Mouse (Mus musculus): ENCODE results near the gene Bloc1s6. TPM values are rescaled to one million over a fixed set of nuclear protein-coding genes. Genes with fewer than 3 reads are reported as not detected.

Bloc1s6 gene
- total RNA-seq (2021): 10 to 100 TPM; 19.5 to 24.8 TPM
- long read RNA-seq, experiment 1, transcript Bloc1s6-201 (5 exons, 3,484 nt): major isoform, 23 of 34 reads
- long read RNA-seq, experiment 1, partial matches to known transcripts: 5 of 34 reads
- long read RNA-seq, experiment 1, other reads (novel, unspliced or antisense): 3 of 34 reads
- long read RNA-seq, experiment 2, transcript Bloc1s6-206 (5 exons, 2,088 nt): minor isoform, 6 of 44 reads
- long read RNA-seq, experiment 2, transcript Bloc1s6-201 (5 exons, 3,484 nt): major isoform, 34 of 44 reads
- long read RNA-seq, experiment 2, partial matches to known transcripts: 0 of 44 reads
- long read RNA-seq, experiment 2, other reads (novel, unspliced or antisense): 4 of 44 reads

DNA sequence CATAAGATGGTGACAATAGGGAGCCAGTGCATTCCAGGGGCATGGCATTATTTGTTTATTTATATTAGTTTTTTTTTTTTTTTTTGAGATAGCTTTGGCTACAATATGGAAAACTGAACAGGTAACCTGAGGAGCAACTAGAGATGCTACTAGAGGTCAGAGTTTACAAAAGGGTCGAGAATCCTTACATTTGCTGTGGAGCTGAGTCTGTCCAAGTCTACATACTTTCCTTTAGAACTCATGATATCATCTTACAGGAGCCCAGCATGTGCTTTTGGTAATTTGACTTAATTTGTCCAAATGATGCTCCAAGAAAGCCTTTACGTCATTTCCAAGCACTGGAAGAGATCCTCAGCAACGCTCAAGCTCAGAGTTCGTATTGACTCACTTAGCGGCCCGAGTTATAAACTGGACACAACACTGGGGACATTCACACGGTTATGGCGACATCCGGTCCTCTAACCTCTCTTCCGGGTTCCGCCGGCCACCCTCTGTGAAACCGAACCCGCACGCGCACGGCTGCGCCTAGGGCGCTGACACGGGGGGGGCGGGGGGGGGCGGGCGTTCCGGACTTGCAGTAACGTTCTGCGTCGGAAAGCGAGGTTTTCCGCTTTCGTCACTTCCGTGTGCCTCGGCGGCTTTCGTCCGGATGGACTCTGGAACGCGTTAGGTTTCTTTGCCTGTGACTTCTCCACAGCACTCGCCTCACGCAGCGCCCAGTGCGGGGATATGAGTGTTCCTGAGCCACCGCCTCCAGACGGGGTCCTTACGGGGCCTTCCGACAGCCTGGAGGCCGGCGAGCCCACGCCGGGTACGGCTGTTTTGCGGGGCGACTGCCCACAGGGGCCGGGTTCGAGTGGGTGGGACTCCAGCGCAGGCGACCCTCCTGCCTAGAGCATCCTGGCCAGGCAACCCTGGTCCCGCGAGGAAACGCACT is at the start of gene Bloc1s6:
Gene Bloc1s6, plus strand, starts transcription at position 610 of the 937 bp plus-strand sequence.
- TF ChIP-seq CTCF (conservative IDR thresholded peaks at IDR 0.05): no peak
- peak; percentile 90 to 93 for DNase-seq (ENCODE audit: low spot score in 2 of 2)
- peak within 1 kb of the TSS; percentile 75 for H3K4me3 ChIP-seq
- H3K27ac ChIP-seq: peak within 1 kb of the TSS; percentile 98

DNA sequence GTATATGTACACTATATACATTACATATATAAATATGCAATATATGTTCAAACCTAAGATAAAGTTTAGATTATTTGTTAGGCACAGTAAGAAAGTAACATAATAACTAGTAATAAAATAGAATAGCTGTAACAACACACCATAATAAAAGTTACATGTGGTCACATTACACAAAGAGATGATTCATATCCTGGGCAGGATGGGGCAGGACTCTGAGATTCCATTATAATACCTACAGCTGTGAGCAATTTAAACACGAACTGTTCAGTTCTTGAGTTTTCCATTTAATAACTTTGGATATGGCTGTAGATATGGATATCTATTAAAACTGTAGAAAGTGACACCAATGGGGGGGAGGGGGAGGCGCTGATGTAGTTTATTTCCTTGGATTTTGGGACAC is 40.8 kb upstream of the Bloc1s6 start:
- no peak for TF ChIP-seq CTCF (conservative IDR thresholded peaks at IDR 0.05)

DNA sequence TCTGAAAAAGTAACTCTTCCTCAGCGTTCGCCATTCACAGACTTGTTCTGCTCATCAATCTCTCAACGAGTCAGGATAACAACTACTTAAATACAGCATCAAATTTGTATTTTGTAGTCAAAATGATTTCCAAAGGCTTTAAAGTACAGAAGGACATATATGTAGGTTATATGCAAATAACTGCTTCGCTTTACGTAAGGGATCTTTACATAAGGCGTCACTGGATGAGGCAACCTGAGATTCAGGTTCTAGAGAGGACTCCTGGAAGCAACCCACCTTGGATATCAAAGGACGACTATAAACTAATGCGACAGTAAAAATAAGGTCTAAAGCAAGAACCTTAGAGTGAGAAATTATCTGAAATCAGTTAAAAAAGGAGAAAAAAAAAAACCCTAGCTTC is 37.3 kb upstream of the Bloc1s6 start:
- H3K4me3 ChIP-seq: peak overlapping the region; percentile 79
- H3K27ac ChIP-seq: no peak overlapping the region
- TF ChIP-seq CTCF (conservative IDR thresholded peaks at IDR 0.05): no peak
- DNase-seq (ENCODE audit: low spot score in 2 of 2): no peak

More for the DNA sequence above, 40.8 kb upstream of the Bloc1s6 start:
- H3K27ac ChIP-seq: no peak overlapping the region
- no peak overlapping the region for H3K4me3 ChIP-seq
- DNase-seq (ENCODE audit: low spot score in 2 of 2): no peak

DNA sequence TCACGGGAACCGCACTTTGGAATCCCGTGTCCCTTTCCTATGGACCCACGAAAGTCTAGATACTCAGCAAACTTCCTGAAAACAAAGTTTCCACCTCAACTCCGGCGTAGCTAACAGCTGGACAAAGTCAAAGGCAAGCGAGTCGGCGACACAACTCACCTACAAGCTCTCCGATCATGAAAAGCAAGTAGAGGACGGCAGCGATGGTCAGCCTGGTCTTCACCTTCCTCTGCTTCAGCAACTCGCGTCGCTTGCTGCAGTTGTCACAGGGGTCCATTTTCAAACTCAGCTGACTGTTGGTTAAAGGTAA is 36.5 kb upstream of the Bloc1s6 start:
- no peak for DNase-seq (ENCODE audit: low spot score in 2 of 2)
- Histone ChIP-seq H3K4me3 (peak overlapping the region; percentile 79), H3K27ac (peak overlapping the region; percentile 88)
- no peak for TF ChIP-seq CTCF (conservative IDR thresholded peaks at IDR 0.05)

DNA sequence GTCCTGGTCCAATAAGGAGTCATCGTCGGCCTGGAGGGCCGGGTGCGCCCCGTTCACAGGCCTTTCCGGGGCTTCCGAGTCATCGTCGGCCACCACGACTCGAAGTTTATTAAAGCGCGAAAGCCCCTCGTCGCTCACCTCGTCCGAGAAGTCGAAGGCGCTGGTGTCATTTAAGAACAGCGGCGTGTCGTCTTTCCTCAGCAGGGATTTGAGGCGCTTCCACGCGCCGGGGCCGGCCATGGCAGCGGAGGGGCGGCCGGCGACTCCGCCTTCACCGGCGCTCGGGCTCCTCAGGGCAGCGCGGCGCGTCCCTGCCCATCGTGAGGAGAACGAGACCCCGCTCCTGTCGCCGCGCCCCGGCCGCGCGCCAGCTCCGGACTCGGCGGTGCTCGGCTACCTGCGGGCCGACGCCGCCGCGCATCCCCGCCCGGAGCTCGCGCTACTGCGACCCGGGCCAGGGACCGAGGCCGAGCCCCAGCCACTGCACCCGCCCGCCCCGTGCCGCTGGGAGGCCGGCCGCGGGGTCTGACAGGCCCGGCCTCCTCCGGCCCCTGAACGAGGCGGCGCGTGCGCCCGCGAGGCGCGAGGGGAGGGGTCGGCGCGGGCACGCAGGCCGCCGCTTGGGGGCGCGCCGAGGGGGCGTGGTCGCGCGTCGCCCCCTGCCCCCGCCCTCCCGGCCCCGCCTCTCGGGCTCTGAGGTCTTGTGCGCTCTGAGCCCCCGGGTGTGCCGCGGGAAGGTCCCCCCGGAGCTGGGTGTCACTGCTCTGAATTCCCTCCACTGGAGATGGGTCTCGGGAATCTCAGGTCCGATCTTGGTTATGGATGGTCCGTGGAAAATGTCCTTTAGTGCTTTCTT is 35.9 kb upstream of the Bloc1s6 start, which contains the start of gene Slc30a4:
Gene Slc30a4, minus strand, starts transcription at position 483 of the 856 bp plus-strand sequence.
- DNase-seq (ENCODE audit: low spot score in 2 of 2): peak; percentile 52 to 73
- H3K4me3 ChIP-seq: peak within 1 kb of the TSS; percentile 79
- no peak; the same call in 1 of the 2 replicates for TF ChIP-seq CTCF (conservative IDR thresholded peaks at IDR 0.05)

GRCm38 (mm10) chr2:122704572-122704971 is 33.7 kb upstream of the Bloc1s6 start:
- TF ChIP-seq CTCF (conservative IDR thresholded peaks at IDR 0.05): no peak
- DNase-seq (ENCODE audit: low spot score in 2 of 2): no peak
- no peak overlapping the region for H3K4me3 ChIP-seq
- H3K27ac ChIP-seq: peak overlapping the region; percentile 43; the same call in 1 of the 2 replicates

More for the DNA sequence above, 35.9 kb upstream of the Bloc1s6 start, which contains the start of gene Slc30a4:
- peak within 1 kb of the TSS; percentile 88 for H3K27ac ChIP-seq

DNA sequence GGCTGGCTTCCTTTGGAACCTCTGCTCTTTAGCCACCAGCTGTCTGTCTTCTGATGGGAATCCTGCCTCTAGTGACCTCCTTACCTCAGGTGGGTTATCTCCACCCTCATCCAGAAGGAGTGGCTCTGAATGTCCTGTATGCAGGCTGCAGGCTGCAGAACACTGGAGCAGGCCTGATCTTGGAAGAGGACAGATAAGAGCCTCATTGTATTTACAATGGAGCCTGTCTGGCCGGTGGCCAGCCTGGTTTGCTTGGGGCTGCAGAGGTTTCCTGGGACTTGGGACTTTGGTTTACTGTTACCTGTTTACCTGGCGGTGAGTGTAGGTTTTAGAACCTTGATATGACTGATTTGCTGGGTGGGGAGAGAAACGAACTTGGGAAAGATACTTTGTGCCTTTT is 30.2 kb upstream of the Bloc1s6 start:
- H3K27ac ChIP-seq: no peak overlapping the region
- no peak for TF ChIP-seq CTCF (conservative IDR thresholded peaks at IDR 0.05)
- no peak overlapping the region for H3K4me3 ChIP-seq
- no peak for DNase-seq (ENCODE audit: low spot score in 2 of 2)

GRCm38 (mm10) chr2:122709156-122709555 is 29.1 kb upstream of the Bloc1s6 start:
- no peak overlapping the region for H3K27ac ChIP-seq
- no peak for DNase-seq (ENCODE audit: low spot score in 2 of 2)
- no peak for TF ChIP-seq CTCF (conservative IDR thresholded peaks at IDR 0.05)
- no peak overlapping the region for H3K4me3 ChIP-seq

- TF ChIP-seq CTCF (conservative IDR thresholded peaks at IDR 0.05): no peak
- H3K27ac ChIP-seq: no peak overlapping the region
- H3K4me3 ChIP-seq: no peak overlapping the region
- DNase-seq (ENCODE audit: low spot score in 2 of 2): no peak
These were observed 26.4 kb upstream of the Bloc1s6 start for GRCm38 (mm10) chr2:122711911-122712310.

DNA sequence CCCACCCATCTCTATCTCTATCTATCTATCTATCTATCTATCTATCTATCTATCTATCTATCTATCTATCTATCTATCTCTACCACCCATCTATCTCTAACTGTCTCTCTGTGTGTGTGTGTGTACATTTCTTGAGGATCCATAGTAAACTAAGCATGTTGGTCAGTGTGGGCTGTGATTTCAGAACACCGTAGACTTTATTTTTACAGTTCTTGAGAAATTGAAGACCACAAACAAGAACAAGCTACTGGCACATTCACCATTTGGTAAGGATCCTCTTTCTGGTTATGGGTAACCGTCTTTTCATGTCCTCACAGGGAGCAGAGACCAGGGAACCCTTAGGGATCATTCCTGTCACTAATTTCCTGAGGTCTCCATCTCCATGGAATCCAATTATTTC is 25.5 kb upstream of the Bloc1s6 start:
- Histone ChIP-seq H3K4me3 (no peak overlapping the region), H3K27ac (no peak overlapping the region)
- no peak for DNase-seq (ENCODE audit: low spot score in 2 of 2)
- no peak for TF ChIP-seq CTCF (conservative IDR thresholded peaks at IDR 0.05)

- Histone ChIP-seq H3K4me3 (no peak overlapping the region), H3K27ac (no peak overlapping the region)
- DNase-seq (ENCODE audit: low spot score in 2 of 2): no peak
- TF ChIP-seq CTCF (conservative IDR thresholded peaks at IDR 0.05): no peak
These were observed 23.1 kb upstream of the Bloc1s6 start for GRCm38 (mm10) chr2:122715148-122715692.

- Histone ChIP-seq H3K4me3 (no peak overlapping the region), H3K27ac (no peak overlapping the region)
- TF ChIP-seq CTCF (conservative IDR thresholded peaks at IDR 0.05): no peak
- no peak for DNase-seq (ENCODE audit: low spot score in 2 of 2)
These were observed 21.9 kb upstream of the Bloc1s6 start for GRCm38 (mm10) chr2:122716301-122716842.

All from layer of hippocampus, adult 2 months (tissue).